Mouse (Mus musculus) adrenal gland, postnatal 25 days (tissue): ENCODE data around the gene Ass1. TPM values are rescaled to one million over a fixed set of nuclear protein-coding genes. Genes with fewer than 3 reads are reported as not detected.
A peak's percentile ranks its signal among the peaks of the same experiment; 100 is the strongest.

Experiments used
- DNase-seq: peaks from one replicate; pipeline ENCODE4 v3.0.0; 2021; ENCODE audit warnings: mixed read lengths
- long read RNA-seq: library from polyadenylated mRNA; stranded (forward); transcript quantifications from one replicate; pipeline ENCODE4 v2.0.0, GENCODE M21; 2021
- total RNA-seq: library from RNA; stranded (reverse); gene quantifications from 2 replicates; pipeline ENCODE4 v1.2.3, GENCODE M21; 2021

The Ass1 gene
- total RNA-seq = 14.8 and 41.4 TPM in 2 replicates
- long read RNA-seq, transcript Ass1-201 (16 exons, 1,696 nt) = major isoform, 1,646 of 1,822 reads
- long read RNA-seq, partial matches to known transcripts = 136 of 1,822 reads
- long read RNA-seq, other reads (novel, unspliced or antisense) = 40 of 1,822 reads

GRCm38 (mm10) chr2:31469931-31470682 is at the start of gene Ass1:
Ass1 (plus strand) TSS chr2:31470207.
- DNase-seq = peak; percentile 79

GRCm38 (mm10) chr2:31420914-31421313 is 49.1 kb upstream of the Ass1 start:
- no peak for DNase-seq

- no peak for DNase-seq
Measured at GRCm38 (mm10) chr2:31422576-31422975, 47.4 kb upstream of the Ass1 start.

GRCm38 (mm10) chr2:31431477-31431876 is 38.5 kb upstream of the Ass1 start:
- no peak for DNase-seq

GRCm38 (mm10) chr2:31434746-31435145 is 35.3 kb upstream of the Ass1 start:
- DNase-seq = no peak

- DNase-seq = peak; percentile 59
Measured at GRCm38 (mm10) chr2:31435567-31435966, 34.4 kb upstream of the Ass1 start.

- no peak for DNase-seq
Measured at GRCm38 (mm10) chr2:31437480-31438245, 32.3 kb upstream of the Ass1 start.

- DNase-seq = no peak
Measured at GRCm38 (mm10) chr2:31439576-31439975, 30.4 kb upstream of the Ass1 start.

- no peak for DNase-seq
Measured at GRCm38 (mm10) chr2:31442480-31443160, 27.4 kb upstream of the Ass1 start.

GRCm38 (mm10) chr2:31446036-31446435 is 24.0 kb upstream of the Ass1 start:
- no peak for DNase-seq

- no peak for DNase-seq
Measured at GRCm38 (mm10) chr2:31446456-31446855, 23.6 kb upstream of the Ass1 start.

GRCm38 (mm10) chr2:31447536-31447935 is 22.5 kb upstream of the Ass1 start:
- no peak for DNase-seq

- DNase-seq = no peak
Measured at GRCm38 (mm10) chr2:31448756-31449440, 21.1 kb upstream of the Ass1 start.

GRCm38 (mm10) chr2:31449441-31449815 is 20.6 kb upstream of the Ass1 start:
- peak; percentile 44 for DNase-seq

GRCm38 (mm10) chr2:31449902-31450301 is 20.1 kb upstream of the Ass1 start:
- no peak for DNase-seq

GRCm38 (mm10) chr2:31450661-31451060 is 19.3 kb upstream of the Ass1 start:
- no peak for DNase-seq

- DNase-seq = no peak
Measured at GRCm38 (mm10) chr2:31451530-31451929, 18.5 kb upstream of the Ass1 start.

- DNase-seq = no peak
Measured at GRCm38 (mm10) chr2:31453011-31453410, 17.0 kb upstream of the Ass1 start.

GRCm38 (mm10) chr2:31453559-31454177 is 16.3 kb upstream of the Ass1 start:
- peak; percentile 40 for DNase-seq

GRCm38 (mm10) chr2:31454280-31454679 is 15.7 kb upstream of the Ass1 start:
- peak; percentile 31 for DNase-seq

- DNase-seq = no peak
Measured at GRCm38 (mm10) chr2:31455418-31455817, 14.6 kb upstream of the Ass1 start.

GRCm38 (mm10) chr2:31458460-31458859 is 11.5 kb upstream of the Ass1 start:
- DNase-seq = no peak
